Mouse (Mus musculus): Measurements from ENCODE around the gene Olfr575.

DNA sequence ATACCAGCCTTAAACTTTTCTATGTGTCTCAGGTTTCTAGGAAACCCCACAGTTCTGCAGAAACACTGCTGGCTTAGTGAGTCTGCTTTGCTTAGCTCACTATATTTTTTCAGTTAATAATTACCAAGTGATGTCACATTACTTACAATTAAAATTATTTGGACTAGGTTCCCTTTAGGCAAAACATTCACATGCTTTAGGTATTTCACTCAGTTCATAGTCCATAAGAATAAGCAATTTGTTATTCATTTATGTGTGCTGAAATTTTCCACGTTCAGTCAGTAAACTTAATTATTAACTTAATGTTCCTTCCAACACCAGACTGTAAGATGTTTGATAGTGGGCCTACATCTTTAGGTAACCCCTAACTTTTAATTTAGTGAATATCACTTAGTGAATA lies 7.8 kb downstream of the Olfr575 start:
- TF ChIP-seq POLR2A (IDR thresholded peaks at IDR 0.05; ENCODE audit: insufficient read depth, low read depth, low read length) (no peak), CTCF (IDR thresholded peaks at IDR 0.05; ENCODE audit: insufficient read depth, low read depth, low read length) (no peak)

Data from olfactory bulb, adult 2 months (tissue).